Comparison of ENCODE assay signal across 19 mouse cellular contexts in the genomic region with DNA sequence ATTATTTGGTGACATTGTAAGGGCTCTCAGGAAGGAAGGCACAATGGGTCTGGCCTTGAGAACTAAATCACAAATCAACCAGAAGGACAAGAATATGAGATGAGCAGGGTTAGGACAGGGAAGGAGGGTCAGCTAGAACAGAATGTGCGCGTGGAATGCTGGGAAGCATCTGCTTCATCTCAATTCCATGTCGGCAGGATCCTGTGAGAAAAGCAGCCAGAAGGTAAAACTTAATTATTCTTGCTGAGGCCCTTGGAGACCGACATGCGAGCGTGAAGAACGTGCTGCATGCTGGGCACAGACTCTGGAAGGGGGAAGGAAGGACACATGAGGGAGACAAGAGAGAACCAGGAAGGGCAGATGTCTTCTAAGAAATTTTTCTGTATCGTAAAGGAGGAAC.
DNase-seq lines count a peak whose midpoint lies in the region; ATAC-seq and TF ChIP-seq lines count a peak whose summit lies in the region.
"Had no signal": no experiment of that assay in that cellular context is flagged by ENCODE, and none has a peak within 500 bp of the region (broad histone marks: within the 10 kb centered on the region; RNA-seq: fewer than 3 reads in every experiment).

No protein-coding gene starts in this region.

- H3K4me2 ChIP-seq in hindbrain, embryonic 12.5 days (replicated peaks): no peak overlapping the region
- H3K4me2 ChIP-seq in hindbrain, postnatal 0 days (ENCODE audit: low read depth, low read length): no peak overlapping the region

- DNase-seq in embryo, embryonic 10.5 days (ENCODE audit: low spot score): peak; percentile 24
- no peak for DNase-seq in embryo, embryonic 9.5 days (ENCODE audit: extremely low spot score)
- no peak for DNase-seq in hindbrain, embryonic 10.5 days (ENCODE audit: low spot score)
- peak; percentile 14 to 16 for DNase-seq in kidney, postnatal 36 days
- no peak for DNase-seq in kidney, postnatal 4 days
- peak; percentile 16 for DNase-seq in hindbrain, postnatal 0 days (ENCODE audit: low spot score)
- DNase-seq: cerebellum, postnatal 10 days; forebrain, postnatal 0 days; heart, postnatal 14 days; left cerebral cortex, postnatal 4 days; liver; retina, postnatal 1 day; thymus, adult 2 months had no signal

- H3K9ac ChIP-seq in hindbrain, embryonic 12.5 days: no peak overlapping the region
- no peak overlapping the region for H3K9ac ChIP-seq in hindbrain, postnatal 0 days (replicated peaks; ENCODE audit: low read length)
- H3K9ac ChIP-seq: forebrain, postnatal 0 days had no signal

- no peak overlapping the region for H3K4me3 ChIP-seq in hindbrain, embryonic 10.5 days
- H3K4me3 ChIP-seq in hindbrain, embryonic 12.5 days: no peak overlapping the region
- no peak overlapping the region for H3K4me3 ChIP-seq in hindbrain, postnatal 0 days (ENCODE audit: low read length)
- H3K4me3 ChIP-seq: erythroblast, embryonic 14.5 days had no signal

- WGBS in hindbrain, embryonic 10.5 days: 50% methylated on average over 8 of the region's 8 CpGs
- 32% methylated on average over 8 of the region's 8 CpGs for WGBS in hindbrain, embryonic 12.5 days
- WGBS in hindbrain, postnatal 0 days: 21% methylated on average over 8 of the region's 8 CpGs

- no peak for TF ChIP-seq CTCF in hindbrain, postnatal 0 days (IDR thresholded peaks at IDR 0.05; ENCODE audit: low read depth)

- H3K27me3 ChIP-seq in hindbrain, embryonic 10.5 days (ENCODE audit: insufficient read depth, poor library complexity, severe bottlenecking): no peaks in the 10 kb centered on the region
- H3K27me3 ChIP-seq in hindbrain, embryonic 12.5 days: no peaks in the 10 kb centered on the region
- no peaks in the 10 kb centered on the region for H3K27me3 ChIP-seq in hindbrain, postnatal 0 days (ENCODE audit: insufficient read depth, low read length)
- H3K27me3 ChIP-seq: CH12.LX had no signal

- H3K9me3 ChIP-seq in hindbrain, embryonic 10.5 days: peaks cover 5% of the 10 kb centered on the region
- H3K9me3 ChIP-seq in hindbrain, embryonic 12.5 days (replicated peaks): no peaks in the 10 kb centered on the region
- H3K9me3 ChIP-seq in hindbrain, postnatal 0 days (ENCODE audit: low read length): no peaks in the 10 kb centered on the region

- no peak; the same call in 1 of the 2 replicates for ATAC-seq in hindbrain, embryonic 12.5 days (ENCODE audit: low FRiP score)
- no peak for ATAC-seq in hindbrain, postnatal 0 days
- ATAC-seq: forebrain, postnatal 0 days; inflammation-experienced regulatory T-cells, adult 6 months; lung, postnatal 0 days had no signal

- H3K4me1 ChIP-seq in hindbrain, embryonic 10.5 days (replicated peaks): peaks cover 11% of the 10 kb centered on the region
- H3K4me1 ChIP-seq in hindbrain, embryonic 12.5 days: peaks cover 11% of the 10 kb centered on the region
- peaks cover 5% of the 10 kb centered on the region; the same call in 1 of the 2 replicates for H3K4me1 ChIP-seq in hindbrain, postnatal 0 days (ENCODE audit: insufficient read depth, low read length)

- no peaks in the 10 kb centered on the region for H3K36me3 ChIP-seq in hindbrain, embryonic 10.5 days
- H3K36me3 ChIP-seq in hindbrain, embryonic 12.5 days: no peaks in the 10 kb centered on the region
- H3K36me3 ChIP-seq in hindbrain, postnatal 0 days (ENCODE audit: insufficient read depth, low read length): no peaks in the 10 kb centered on the region

- H3K27ac ChIP-seq in hindbrain, embryonic 10.5 days: peak overlapping the region; percentile 51
- no peak overlapping the region for H3K27ac ChIP-seq in hindbrain, embryonic 12.5 days
- no peak overlapping the region for H3K27ac ChIP-seq in hindbrain, postnatal 0 days
- H3K27ac ChIP-seq: kidney, postnatal 0 days had no signal

Comparison
In these comparisons a context has a peak if more than half of its experiments do, and no peak if none do; other contexts are left out.
1. DNase-seq: peak in embryo, embryonic 10.5 days (single experiment), kidney, postnatal 36 days (2 of 2) and hindbrain, postnatal 0 days (single experiment); none in embryo, embryonic 9.5 days (single experiment), hindbrain, embryonic 10.5 days (single experiment) and kidney, postnatal 4 days (0 of 2).